Mouse (Mus musculus): ENCODE data around the gene Tgfbr3l. TPM values are rescaled to one million over a fixed set of nuclear protein-coding genes. Genes with fewer than 3 reads are reported as not detected.
A peak's percentile ranks its signal among the peaks of the same experiment; 100 is the strongest.

Tgfbr3l gene
- polyA plus RNA-seq, 1 experiment from 2014 or later = 4.7 TPM

DNA sequence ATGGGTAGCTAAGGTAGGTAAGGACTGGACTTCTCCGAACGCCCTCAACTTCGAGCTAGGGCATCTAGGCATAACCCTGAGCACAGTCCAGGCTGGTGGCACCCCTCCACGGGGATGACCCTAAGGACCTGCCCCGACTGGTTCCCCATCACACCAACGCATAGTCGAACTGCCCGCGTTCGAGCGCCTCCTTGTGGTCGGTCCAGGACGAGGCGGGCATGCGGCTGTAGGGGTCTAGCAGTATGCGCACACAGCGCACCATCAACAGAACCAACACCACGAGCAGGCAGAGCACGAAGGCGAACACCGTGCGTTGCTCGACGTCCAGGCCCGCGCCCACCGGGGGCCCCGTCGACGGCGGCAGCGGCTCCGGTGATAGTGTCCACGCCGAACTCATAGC is 10.2 kb downstream of the Tgfbr3l start:
- H3K27me3 ChIP-seq (ENCODE audit: control insufficient read depth, insufficient read depth, low read length) = no peaks in the 10 kb centered on the region
- H3K36me3 ChIP-seq (ENCODE audit: control insufficient read depth, insufficient read depth, low read length) = peaks cover 64% of the 10 kb centered on the region
- peak overlapping the region; percentile 70 for H3K4me2 ChIP-seq (replicated peaks; ENCODE audit: low read depth, low read length)
- peak overlapping the region; percentile 87 for H3K9ac ChIP-seq (ENCODE audit: low read depth, low read length)
- ATAC-seq (ENCODE audit: low FRiP score, low TSS enrichment) = peak; percentile 61
- H3K9me3 ChIP-seq (ENCODE audit: control insufficient read depth, low read length) = no peaks in the 10 kb centered on the region
- WGBS = 2% methylated on average over 35 of the region's 35 CpGs
- peak overlapping the region; percentile 57 for H3K4me3 ChIP-seq (ENCODE audit: low read length)
- peaks cover 25% of the 10 kb centered on the region for H3K4me1 ChIP-seq (ENCODE audit: control insufficient read depth, insufficient read depth, low read length)
- H3K27ac ChIP-seq (ENCODE audit: low read depth, low read length) = peak overlapping the region; percentile 24; the same call in 1 of the 2 replicates

- peak overlapping the region; percentile 57 for H3K4me3 ChIP-seq (ENCODE audit: low read length)
- no peaks in the 10 kb centered on the region for H3K27me3 ChIP-seq (ENCODE audit: control insufficient read depth, insufficient read depth, low read length)
- H3K4me1 ChIP-seq (ENCODE audit: control insufficient read depth, insufficient read depth, low read length) = peaks cover 25% of the 10 kb centered on the region
- H3K36me3 ChIP-seq (ENCODE audit: control insufficient read depth, insufficient read depth, low read length) = peaks cover 69% of the 10 kb centered on the region
- WGBS = under 1% methylated on average over 32 of the region's 32 CpGs
- H3K4me2 ChIP-seq (replicated peaks; ENCODE audit: low read depth, low read length) = peak overlapping the region; percentile 70
- no peaks in the 10 kb centered on the region for H3K9me3 ChIP-seq (ENCODE audit: control insufficient read depth, low read length)
- H3K9ac ChIP-seq (ENCODE audit: low read depth, low read length) = peak overlapping the region; percentile 87
- peak; percentile 83 for ATAC-seq (ENCODE audit: low FRiP score, low TSS enrichment)
- H3K27ac ChIP-seq (ENCODE audit: low read depth, low read length) = peak overlapping the region; percentile 24
These were observed 10.7 kb downstream of the Tgfbr3l start for GRCm38 (mm10) chr8:4258678-4259077.

GRCm38 (mm10) chr8:4259125-4259804 is 11.3 kb downstream of the Tgfbr3l start, which contains the start of gene Ctxn1:
Gene Ctxn1, minus strand, starts transcription at chr8:4259274.
- peak within 1 kb of the TSS; percentile 87 for H3K9ac ChIP-seq (ENCODE audit: low read depth, low read length)
- H3K9me3 ChIP-seq (ENCODE audit: control insufficient read depth, low read length) = no peaks in the 10 kb centered on the region
- peaks cover 19% of the 10 kb centered on the region for H3K4me1 ChIP-seq (ENCODE audit: control insufficient read depth, insufficient read depth, low read length)
- WGBS = 6% methylated on average over 32 of the region's 33 CpGs
- H3K27ac ChIP-seq (ENCODE audit: low read depth, low read length) = peak within 1 kb of the TSS; percentile 42
- peaks cover 74% of the 10 kb centered on the region for H3K36me3 ChIP-seq (ENCODE audit: control insufficient read depth, insufficient read depth, low read length)
- peak within 1 kb of the TSS; percentile 57 for H3K4me3 ChIP-seq (ENCODE audit: low read length)
- peak; percentile 94 for ATAC-seq (ENCODE audit: low FRiP score, low TSS enrichment)
- H3K4me2 ChIP-seq (replicated peaks; ENCODE audit: low read depth, low read length) = peak within 1 kb of the TSS; percentile 70
- H3K27me3 ChIP-seq (ENCODE audit: control insufficient read depth, insufficient read depth, low read length) = no peaks in the 10 kb centered on the region

DNA sequence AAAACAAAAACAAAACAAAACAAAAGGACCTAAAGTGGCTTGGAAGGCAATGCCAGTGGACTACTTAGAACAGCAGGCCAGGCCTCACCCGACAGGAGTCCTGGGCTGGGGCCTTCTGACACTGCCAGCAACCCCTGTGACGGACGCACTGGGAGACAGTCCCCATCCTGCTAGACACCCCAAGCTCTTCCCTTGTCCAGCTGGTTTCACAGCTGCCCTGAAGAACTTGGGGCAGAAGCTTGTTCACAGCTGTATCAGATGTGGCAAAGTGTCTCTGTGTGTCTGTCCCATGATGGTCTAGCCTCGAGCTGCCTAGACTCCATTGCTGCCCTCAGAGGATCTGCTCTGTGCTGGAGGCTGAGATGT is 11.8 kb downstream of the Tgfbr3l start:
- Histone ChIP-seq H3K9me3 (ENCODE audit: control insufficient read depth, low read length) (no peaks in the 10 kb centered on the region), H3K27ac (ENCODE audit: low read depth, low read length) (no peak overlapping the region), H3K9ac (ENCODE audit: low read depth, low read length) (0 out of 2 replicates have a peak overlapping the region, but pooled peaks have one; percentile 87), H3K36me3 (ENCODE audit: control insufficient read depth, insufficient read depth, low read length) (peaks cover 75% of the 10 kb centered on the region), H3K4me1 (ENCODE audit: control insufficient read depth, insufficient read depth, low read length) (peaks cover 17% of the 10 kb centered on the region), H3K27me3 (ENCODE audit: control insufficient read depth, insufficient read depth, low read length) (no peaks in the 10 kb centered on the region), H3K4me2 (replicated peaks; ENCODE audit: low read depth, low read length) (no peak overlapping the region; the same call in 1 of the 2 replicates), H3K4me3 (ENCODE audit: low read length) (no peak overlapping the region)
- 88% methylated on average over 4 of the region's 4 CpGs for WGBS
- no peak for ATAC-seq (ENCODE audit: low FRiP score, low TSS enrichment)

- peaks cover 89% of the 10 kb centered on the region for H3K36me3 ChIP-seq (ENCODE audit: control insufficient read depth, insufficient read depth, low read length)
- H3K4me1 ChIP-seq (ENCODE audit: control insufficient read depth, insufficient read depth, low read length) = peaks cover 4% of the 10 kb centered on the region; the same call in 1 of the 2 replicates
- H3K27me3 ChIP-seq (ENCODE audit: control insufficient read depth, insufficient read depth, low read length) = no peaks in the 10 kb centered on the region
- no peak overlapping the region for H3K27ac ChIP-seq (ENCODE audit: low read depth, low read length)
- H3K9ac ChIP-seq (ENCODE audit: low read depth, low read length) = no peak overlapping the region
- no peaks in the 10 kb centered on the region for H3K9me3 ChIP-seq (ENCODE audit: control insufficient read depth, low read length)
- ATAC-seq (ENCODE audit: low FRiP score, low TSS enrichment) = no peak
- H3K4me3 ChIP-seq (ENCODE audit: low read length) = no peak overlapping the region
- 87% methylated on average over 8 of the region's 8 CpGs for WGBS
- no peak overlapping the region for H3K4me2 ChIP-seq (replicated peaks; ENCODE audit: low read depth, low read length)
These were observed 15.2 kb downstream of the Tgfbr3l start for GRCm38 (mm10) chr8:4263105-4263791.

DNA sequence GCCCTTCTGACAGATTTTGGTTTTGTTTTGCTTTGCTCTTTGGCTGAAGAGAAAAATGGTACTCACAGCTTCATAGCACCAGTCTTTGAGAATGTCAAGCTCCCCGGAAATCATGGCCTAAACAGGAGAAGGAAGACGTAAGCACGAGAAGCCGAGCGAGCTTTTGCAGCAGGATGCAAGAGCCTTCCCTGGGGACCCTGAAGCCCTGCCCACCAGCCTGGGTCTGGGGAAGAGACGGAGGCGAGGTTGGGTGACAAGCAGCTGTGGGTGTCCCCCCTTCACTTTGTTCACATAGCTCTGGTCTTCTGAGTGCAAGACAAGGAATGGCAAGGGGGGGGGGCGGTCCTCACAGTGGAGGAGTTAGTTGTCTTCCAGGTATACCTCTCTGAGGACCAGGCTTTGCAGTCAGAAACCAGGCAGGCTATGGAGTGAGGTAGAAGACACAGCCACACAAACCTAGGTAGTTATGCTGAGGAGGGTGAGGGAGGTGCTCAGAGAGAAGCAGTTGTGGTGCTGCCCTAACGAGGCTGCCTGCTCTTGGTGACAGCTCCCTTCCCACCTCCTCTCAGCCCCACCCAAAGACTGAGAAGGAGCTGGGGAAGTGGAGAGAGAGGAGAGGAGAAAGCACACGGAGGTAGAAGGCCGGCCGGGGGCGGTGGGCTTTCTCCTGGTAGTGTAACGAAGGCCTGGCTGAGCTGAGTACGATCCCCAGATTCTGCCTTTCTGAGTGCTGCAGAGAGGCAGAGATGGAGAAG is 17.3 kb downstream of the Tgfbr3l start:
- 93% methylated on average over 15 of the region's 15 CpGs for WGBS
- H3K4me2 ChIP-seq (replicated peaks; ENCODE audit: low read depth, low read length) = no peak overlapping the region

GRCm38 (mm10) chr8:4267627-4268026 is 19.6 kb downstream of the Tgfbr3l start:
- Histone ChIP-seq H3K27me3 (ENCODE audit: control insufficient read depth, insufficient read depth, low read length) (no peaks in the 10 kb centered on the region), H3K4me3 (ENCODE audit: low read length) (no peak overlapping the region), H3K4me1 (ENCODE audit: control insufficient read depth, insufficient read depth, low read length) (no peaks in the 10 kb centered on the region), H3K27ac (ENCODE audit: low read depth, low read length) (no peak overlapping the region), H3K4me2 (replicated peaks; ENCODE audit: low read depth, low read length) (no peak overlapping the region), H3K9ac (ENCODE audit: low read depth, low read length) (no peak overlapping the region), H3K36me3 (ENCODE audit: control insufficient read depth, insufficient read depth, low read length) (peaks cover 89% of the 10 kb centered on the region), H3K9me3 (ENCODE audit: control insufficient read depth, low read length) (no peaks in the 10 kb centered on the region)
- WGBS = 82% methylated on average over 15 of the region's 15 CpGs
- ATAC-seq (ENCODE audit: low FRiP score, low TSS enrichment) = peak; percentile 66

More for the DNA sequence above, 17.3 kb downstream of the Tgfbr3l start:
- Histone ChIP-seq H3K9me3 (ENCODE audit: control insufficient read depth, low read length) (no peaks in the 10 kb centered on the region), H3K9ac (ENCODE audit: low read depth, low read length) (no peak overlapping the region), H3K36me3 (ENCODE audit: control insufficient read depth, insufficient read depth, low read length) (peaks cover 100% of the 10 kb centered on the region), H3K27me3 (ENCODE audit: control insufficient read depth, insufficient read depth, low read length) (no peaks in the 10 kb centered on the region), H3K4me3 (ENCODE audit: low read length) (no peak overlapping the region), H3K27ac (ENCODE audit: low read depth, low read length) (no peak overlapping the region), H3K4me1 (ENCODE audit: control insufficient read depth, insufficient read depth, low read length) (no peaks in the 10 kb centered on the region)
- ATAC-seq (ENCODE audit: low FRiP score, low TSS enrichment) = no peak

DNA sequence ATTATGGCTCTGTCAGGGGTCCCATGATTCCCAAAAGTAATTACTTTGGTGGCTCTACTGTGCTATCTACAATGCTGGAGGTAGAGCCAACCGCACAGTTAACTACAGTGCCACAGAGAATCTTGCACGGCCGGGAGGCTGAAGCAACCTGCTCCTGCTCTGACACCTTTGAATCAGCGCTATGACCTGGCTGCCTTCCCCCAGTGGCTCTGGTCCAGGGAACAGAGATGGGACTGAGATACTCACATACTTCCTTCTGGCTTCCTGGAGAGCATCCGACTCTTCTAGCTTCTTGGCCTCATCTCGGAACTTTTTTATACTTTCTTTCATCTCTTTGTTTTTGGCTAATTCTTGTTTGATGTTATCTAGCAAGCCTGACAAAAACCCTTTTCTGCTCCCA is 21.6 kb downstream of the Tgfbr3l start:
- Histone ChIP-seq H3K27ac (ENCODE audit: low read depth, low read length) (no peak overlapping the region), H3K27me3 (ENCODE audit: control insufficient read depth, insufficient read depth, low read length) (no peaks in the 10 kb centered on the region), H3K4me1 (ENCODE audit: control insufficient read depth, insufficient read depth, low read length) (no peaks in the 10 kb centered on the region), H3K4me3 (ENCODE audit: low read length) (no peak overlapping the region), H3K4me2 (replicated peaks; ENCODE audit: low read depth, low read length) (no peak overlapping the region), H3K36me3 (ENCODE audit: control insufficient read depth, insufficient read depth, low read length) (peaks cover 83% of the 10 kb centered on the region), H3K9ac (ENCODE audit: low read depth, low read length) (no peak overlapping the region), H3K9me3 (ENCODE audit: control insufficient read depth, low read length) (no peaks in the 10 kb centered on the region)
- WGBS = 89% methylated on average over 6 of the region's 6 CpGs
- no peak for ATAC-seq (ENCODE audit: low FRiP score, low TSS enrichment)

All from kidney, embryonic 14.5 days (tissue).